Mouse (Mus musculus) forebrain, embryonic 13.5 days (tissue): ENCODE results near the gene Cox10. TPM values are rescaled to one million over a fixed set of nuclear protein-coding genes. Genes with fewer than 3 reads are reported as not detected.

ENCODE experiments used
- ATAC-seq: fragments of 200-750 bp; cut with Nextera tagmentation; 2 replicates; pipeline ENCODE4 v1.8.0; 2017
- H3K27ac ChIP-seq: fragments of 300-500 bp; sonication (generic); 2 replicates; pipeline ENCODE4 v1.5.1; 2015; ENCODE audit warnings: inconsistent platforms, mild to moderate bottlenecking, moderate library complexity
- H3K27me3 ChIP-seq: fragments of 300-500 bp; sonication (generic); 2 replicates; pipeline ENCODE4 v1.6.1; 2015; ENCODE audit warnings: mild to moderate bottlenecking, inconsistent platforms
- H3K36me3 ChIP-seq: fragments of 300-500 bp; sonication (generic); 2 replicates; pipeline ENCODE4 v1.6.1; 2015; ENCODE audit warnings: mild to moderate bottlenecking, inconsistent platforms; ENCODE audit not compliant: poor library complexity, severe bottlenecking
- H3K4me1 ChIP-seq: fragments of 300-500 bp; sonication (generic); 2 replicates; pipeline ENCODE4 v1.6.1; 2015; ENCODE audit warnings: inconsistent platforms
- H3K4me2 ChIP-seq: fragments of 300-500 bp; sonication (generic); 2 replicates; pipeline ENCODE4 v1.6.1; 2015; ENCODE audit warnings: inconsistent platforms, mild to moderate bottlenecking, moderate library complexity
- H3K4me3 ChIP-seq: fragments of 300-500 bp; sonication (generic); 2 replicates; pipeline ENCODE4 v1.5.1; 2015; ENCODE audit warnings: mild to moderate bottlenecking, inconsistent platforms
- H3K9ac ChIP-seq: fragments of 300-500 bp; sonication (generic); 2 replicates; pipeline ENCODE4 v1.6.1; 2015; ENCODE audit warnings: mild to moderate bottlenecking, inconsistent platforms
- H3K9me3 ChIP-seq: fragments of 300-500 bp; sonication (generic); replicated peaks from 2 replicates; pipeline ENCODE4 v1.6.1; 2016; ENCODE audit warnings: inconsistent platforms
- WGBS: fragments of 180-500 bp; shearing (Covaris S2); methylation state at CpG from one replicate; pipeline ENCODE4 v1.1.7; 2015; 5-methylcytosine and 5-hydroxymethylcytosine counted together
- polyA plus RNA-seq: library from polyadenylated mRNA; unstranded; fragments of >200 nt; fragmentation: Nextera tagmentation; extraction: Ambion mirVana; gene quantifications from 2 replicates; pipeline ENCODE4 v1.2.1, GENCODE M21; 2015

Gene Cox10
- polyA plus RNA-seq, 1 experiment from 2014 or later, result 19.4 TPM

DNA sequence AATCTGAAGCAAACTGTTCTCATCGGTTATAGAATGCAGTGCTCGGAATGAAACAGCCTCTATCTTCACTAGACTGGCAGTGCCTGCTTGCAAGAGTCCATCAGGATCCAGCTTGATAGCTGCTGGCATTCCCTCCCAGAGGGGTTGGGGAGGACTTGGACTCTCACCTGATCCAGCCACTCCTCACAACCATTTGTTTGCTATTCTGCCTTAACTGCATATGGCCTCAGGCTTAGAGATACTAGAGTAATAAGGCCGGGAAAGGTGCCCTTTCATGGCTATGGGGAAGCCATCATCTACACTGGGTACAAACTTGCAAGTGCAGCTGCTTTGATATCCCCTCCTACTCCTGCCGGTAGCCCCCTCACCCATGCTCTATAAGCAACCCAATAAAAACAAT lies 3.1 kb downstream of the Cox10 start:
- H3K9me3 ChIP-seq, result no peaks in the 10 kb centered on the region
- H3K4me1 ChIP-seq, result peaks cover 21% of the 10 kb centered on the region
- H3K36me3 ChIP-seq, result peaks cover 9% of the 10 kb centered on the region
- H3K4me2 ChIP-seq, result no peak overlapping the region
- H3K27me3 ChIP-seq, result no peaks in the 10 kb centered on the region
- H3K27ac ChIP-seq, result no peak overlapping the region
- H3K9ac ChIP-seq, result no peak overlapping the region
- WGBS, result 96% methylated on average over 4 of the region's 4 CpGs
- ATAC-seq, result no peak
- no peak overlapping the region for H3K4me3 ChIP-seq

GRCm38 (mm10) chr11:64073379-64073778 lies 5.9 kb downstream of the Cox10 start:
- peaks cover 34% of the 10 kb centered on the region for H3K36me3 ChIP-seq
- ATAC-seq, result no peak
- H3K9me3 ChIP-seq, result no peaks in the 10 kb centered on the region
- WGBS, result 79% methylated on average over 4 of the region's 4 CpGs
- H3K27me3 ChIP-seq, result no peaks in the 10 kb centered on the region
- no peak overlapping the region for H3K4me3 ChIP-seq
- no peak overlapping the region for H3K27ac ChIP-seq
- H3K4me2 ChIP-seq, result no peak overlapping the region
- H3K4me1 ChIP-seq, result peaks cover 6% of the 10 kb centered on the region
- H3K9ac ChIP-seq, result no peak overlapping the region

DNA sequence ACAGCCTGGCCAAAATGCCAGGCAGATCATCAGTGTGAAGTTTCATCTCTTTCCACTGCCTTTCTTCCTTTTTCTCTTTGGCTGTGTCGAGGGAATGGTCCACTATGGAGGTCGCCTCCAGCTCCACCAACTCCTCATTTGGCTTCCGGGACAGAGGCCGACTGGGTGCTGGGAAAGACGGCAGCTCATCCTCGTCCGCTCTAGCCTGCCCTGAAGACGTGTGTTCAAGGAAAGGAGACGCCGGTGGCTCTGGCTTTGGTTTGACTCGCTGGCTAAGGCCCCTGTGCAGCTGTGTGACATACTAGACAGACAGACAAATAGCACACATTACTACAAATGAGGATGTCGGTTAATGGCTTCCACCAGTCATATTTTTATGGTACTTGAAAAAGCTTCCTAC lies 7.7 kb downstream of the Cox10 start:
- H3K36me3 ChIP-seq, result peaks cover 44% of the 10 kb centered on the region
- H3K4me1 ChIP-seq, result no peaks in the 10 kb centered on the region
- H3K4me3 ChIP-seq, result no peak overlapping the region
- no peaks in the 10 kb centered on the region for H3K9me3 ChIP-seq
- H3K4me2 ChIP-seq, result no peak overlapping the region
- 95% methylated on average over 12 of the region's 12 CpGs for WGBS
- no peaks in the 10 kb centered on the region for H3K27me3 ChIP-seq
- no peak overlapping the region for H3K27ac ChIP-seq
- no peak overlapping the region for H3K9ac ChIP-seq
- no peak for ATAC-seq

GRCm38 (mm10) chr11:64066001-64066400 lies 13.3 kb downstream of the Cox10 start:
- H3K27ac ChIP-seq, result no peak overlapping the region
- no peaks in the 10 kb centered on the region for H3K9me3 ChIP-seq
- peaks cover 40% of the 10 kb centered on the region for H3K36me3 ChIP-seq
- H3K27me3 ChIP-seq, result no peaks in the 10 kb centered on the region
- no peak overlapping the region for H3K9ac ChIP-seq
- H3K4me1 ChIP-seq, result no peaks in the 10 kb centered on the region
- 94% methylated on average over 2 of the region's 2 CpGs for WGBS
- no peak for ATAC-seq
- H3K4me2 ChIP-seq, result no peak overlapping the region
- H3K4me3 ChIP-seq, result no peak overlapping the region

- Histone ChIP-seq H3K27me3 (no peaks in the 10 kb centered on the region), H3K4me2 (no peak overlapping the region), H3K36me3 (peaks cover 32% of the 10 kb centered on the region), H3K9ac (no peak overlapping the region), H3K9me3 (no peaks in the 10 kb centered on the region), H3K4me3 (no peak overlapping the region), H3K27ac (no peak overlapping the region), H3K4me1 (no peaks in the 10 kb centered on the region)
- ATAC-seq, result no peak
- 88% methylated on average over 3 of the region's 3 CpGs for WGBS
Measured at GRCm38 (mm10) chr11:64063130-64063529, 16.1 kb downstream of the Cox10 start.

DNA sequence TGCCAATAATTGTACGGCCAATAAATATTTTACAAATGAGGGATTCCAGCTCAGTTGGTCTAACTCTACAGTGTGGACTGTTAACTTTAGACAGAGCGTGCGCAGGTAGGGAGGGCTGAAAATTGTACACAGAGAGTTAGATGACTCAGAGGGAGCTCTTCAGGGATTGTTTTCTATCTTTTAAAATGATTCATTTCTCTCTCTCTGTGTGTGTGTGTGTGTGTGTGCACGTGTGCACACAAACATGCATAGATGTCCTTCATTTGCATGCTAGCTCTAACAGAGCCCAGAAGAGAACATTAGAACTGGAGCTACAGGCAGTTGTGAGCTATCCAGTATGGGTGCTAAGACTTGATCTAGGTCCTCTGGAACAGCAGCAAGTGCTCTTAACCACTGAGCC lies 17.0 kb downstream of the Cox10 start:
- no peaks in the 10 kb centered on the region for H3K9me3 ChIP-seq
- no peak overlapping the region for H3K4me3 ChIP-seq
- H3K36me3 ChIP-seq, result peaks cover 34% of the 10 kb centered on the region
- no peaks in the 10 kb centered on the region for H3K4me1 ChIP-seq
- peaks cover under 1% of the 10 kb centered on the region; the same call in 1 of the 2 replicates for H3K27me3 ChIP-seq
- H3K9ac ChIP-seq, result no peak overlapping the region
- ATAC-seq, result no peak
- WGBS, result 98% methylated on average over 4 of the region's 4 CpGs
- H3K27ac ChIP-seq, result no peak overlapping the region
- H3K4me2 ChIP-seq, result no peak overlapping the region

- ATAC-seq, result no peak
- no peaks in the 10 kb centered on the region for H3K9me3 ChIP-seq
- no peak overlapping the region for H3K4me2 ChIP-seq
- H3K4me3 ChIP-seq, result no peak overlapping the region
- no peak overlapping the region for H3K9ac ChIP-seq
- H3K27ac ChIP-seq, result no peak overlapping the region
- peaks cover 22% of the 10 kb centered on the region for H3K36me3 ChIP-seq
- WGBS, result 95% methylated on average over 2 of the region's 2 CpGs
- H3K27me3 ChIP-seq, result peaks cover 16% of the 10 kb centered on the region; the same call in 1 of the 2 replicates
- no peaks in the 10 kb centered on the region for H3K4me1 ChIP-seq
Measured at GRCm38 (mm10) chr11:64059305-64059704, 20.0 kb downstream of the Cox10 start.

GRCm38 (mm10) chr11:64058474-64058873 lies 20.8 kb downstream of the Cox10 start:
- no peak overlapping the region for H3K4me3 ChIP-seq
- H3K9ac ChIP-seq, result no peak overlapping the region
- H3K4me1 ChIP-seq, result no peaks in the 10 kb centered on the region
- H3K36me3 ChIP-seq, result peaks cover 22% of the 10 kb centered on the region
- ATAC-seq, result no peak
- no peaks in the 10 kb centered on the region for H3K9me3 ChIP-seq
- H3K27ac ChIP-seq, result no peak overlapping the region
- WGBS, result 98% methylated on average over 3 of the region's 3 CpGs
- peaks cover 21% of the 10 kb centered on the region; the same call in 1 of the 2 replicates for H3K27me3 ChIP-seq
- H3K4me2 ChIP-seq, result no peak overlapping the region

- no peak overlapping the region for H3K9ac ChIP-seq
- ATAC-seq, result no peak
Measured at GRCm38 (mm10) chr11:64053371-64053770, 25.9 kb downstream of the Cox10 start.

GRCm38 (mm10) chr11:64051195-64051968 lies 27.9 kb downstream of the Cox10 start:
- no peak overlapping the region for H3K27ac ChIP-seq
- WGBS, result 10% methylated on average over 9 of the region's 9 CpGs
- ATAC-seq, result peak; percentile 94

More at GRCm38 (mm10) chr11:64053371-64053770, 25.9 kb downstream of the Cox10 start:
- Histone ChIP-seq H3K27me3 (peaks cover 39% of the 10 kb centered on the region), H3K9me3 (no peaks in the 10 kb centered on the region), H3K4me1 (peaks cover 32% of the 10 kb centered on the region), H3K27ac (no peak overlapping the region), H3K36me3 (peaks cover 5% of the 10 kb centered on the region), H3K4me3 (no peak overlapping the region), H3K4me2 (no peak overlapping the region)
- 58% methylated on average over 5 of the region's 5 CpGs for WGBS

DNA sequence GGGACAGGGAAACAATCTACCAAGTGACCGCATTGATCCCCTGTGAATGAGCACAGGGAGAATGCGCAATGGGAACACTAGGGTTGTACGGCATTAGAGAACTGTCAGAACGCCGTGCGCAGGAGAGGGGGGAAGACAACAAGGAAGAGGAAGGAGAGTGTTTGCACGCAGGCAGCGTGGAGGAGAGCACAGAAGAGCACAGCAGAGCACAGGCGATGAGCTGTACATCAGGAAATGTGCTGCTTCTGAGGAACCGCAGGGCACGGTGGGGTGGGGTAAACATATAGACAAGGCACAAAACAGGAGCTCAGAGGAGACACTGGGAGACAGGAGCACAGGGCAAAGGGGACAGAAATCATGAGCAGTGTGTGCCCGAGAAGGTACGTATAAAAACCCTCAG lies 31.8 kb downstream of the Cox10 start:
- Histone ChIP-seq H3K27ac (no peak overlapping the region), H3K9me3 (no peaks in the 10 kb centered on the region), H3K4me1 (peaks cover 26% of the 10 kb centered on the region), H3K4me3 (no peak overlapping the region), H3K27me3 (peaks cover 32% of the 10 kb centered on the region), H3K36me3 (no peaks in the 10 kb centered on the region), H3K4me2 (no peak overlapping the region), H3K9ac (no peak overlapping the region)
- WGBS, result 92% methylated on average over 13 of the region's 13 CpGs
- ATAC-seq, result no peak

More at GRCm38 (mm10) chr11:64051195-64051968, 27.9 kb downstream of the Cox10 start:
- Histone ChIP-seq H3K9ac (no peak overlapping the region), H3K4me2 (peak overlapping the region; percentile 32), H3K4me1 (peaks cover 32% of the 10 kb centered on the region), H3K27me3 (peaks cover 49% of the 10 kb centered on the region), H3K36me3 (no peaks in the 10 kb centered on the region), H3K9me3 (no peaks in the 10 kb centered on the region), H3K4me3 (no peak overlapping the region)

GRCm38 (mm10) chr11:64045041-64045440 lies 34.2 kb downstream of the Cox10 start:
- 93% methylated on average over 4 of the region's 4 CpGs for WGBS
- ATAC-seq, result no peak
- H3K9ac ChIP-seq, result no peak overlapping the region
- no peak overlapping the region for H3K27ac ChIP-seq
- no peak overlapping the region for H3K4me3 ChIP-seq
- H3K36me3 ChIP-seq, result no peaks in the 10 kb centered on the region
- H3K27me3 ChIP-seq, result peaks cover 28% of the 10 kb centered on the region
- peaks cover 5% of the 10 kb centered on the region for H3K4me1 ChIP-seq
- H3K9me3 ChIP-seq, result no peaks in the 10 kb centered on the region
- H3K4me2 ChIP-seq, result no peak overlapping the region

DNA sequence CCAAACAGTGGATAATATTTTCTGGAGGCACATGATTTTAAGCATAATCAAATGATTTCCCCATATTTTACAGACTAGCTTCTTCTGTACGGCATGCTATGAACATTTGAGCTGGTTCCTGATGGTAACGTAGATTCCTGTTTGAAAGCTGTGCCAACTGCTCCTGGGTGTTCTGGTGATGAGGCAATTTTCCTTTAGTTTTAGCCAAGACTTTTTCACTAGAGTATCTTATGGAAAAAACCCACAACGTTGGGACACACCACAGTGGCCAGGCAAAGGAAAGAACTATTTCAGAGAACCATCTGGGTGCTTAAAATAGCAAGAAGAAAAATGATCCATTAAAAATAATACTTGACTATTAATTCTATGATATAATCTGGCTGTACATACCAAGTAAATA lies 35.2 kb downstream of the Cox10 start:
- Histone ChIP-seq H3K27ac (no peak overlapping the region), H3K27me3 (peaks cover 28% of the 10 kb centered on the region), H3K4me2 (no peak overlapping the region), H3K4me3 (no peak overlapping the region), H3K9ac (no peak overlapping the region), H3K9me3 (no peaks in the 10 kb centered on the region), H3K36me3 (no peaks in the 10 kb centered on the region), H3K4me1 (peaks cover 3% of the 10 kb centered on the region; the same call in 1 of the 2 replicates)
- 94% methylated on average over 3 of the region's 3 CpGs for WGBS
- no peak for ATAC-seq
